ENCODE assay signal across 14 mouse cellular contexts in genomic region chr1:75185495-75185894, GRCm38 (mm10).
"Had no signal": no experiment of that assay in that cellular context is flagged by ENCODE, and none has a peak within 500 bp of the region (broad histone marks: within the 10 kb centered on the region; RNA-seq: fewer than 3 reads in every experiment).

No protein-coding gene starts in this region.

- H3K4me1 ChIP-seq: neural tube, embryonic 12.5 days had no signal

- H3K9ac ChIP-seq: limb, embryonic 13.5 days; liver, embryonic 14.5 days; neural tube, embryonic 12.5 days had no signal

- H3K9me3 ChIP-seq: limb, embryonic 13.5 days; midbrain, embryonic 12.5 days; neural tube, embryonic 12.5 days; stomach, embryonic 15.5 days had no signal

- H3K27me3 ChIP-seq: limb, embryonic 13.5 days; midbrain, embryonic 12.5 days; neural tube, embryonic 12.5 days; stomach, embryonic 15.5 days had no signal

- H3K4me2 ChIP-seq: limb, embryonic 13.5 days; midbrain, embryonic 12.5 days; neural tube, embryonic 12.5 days; stomach, embryonic 15.5 days had no signal

- DNase-seq: kidney, postnatal 14 days; left cerebral cortex, postnatal 4 days; lung, adult 18-20 months; retina, postnatal 1 day; right cerebral cortex, postnatal 4 days; spleen, adult 18-20 months; thymus, adult 2 months; thymus, postnatal 36 days had no signal

- H3K27ac ChIP-seq: limb, embryonic 13.5 days; liver, embryonic 14.5 days; midbrain, embryonic 12.5 days; neural tube, embryonic 12.5 days; stomach, embryonic 15.5 days had no signal

- H3K4me3 ChIP-seq: limb, embryonic 13.5 days; midbrain, embryonic 12.5 days; myocyte; neural tube, embryonic 12.5 days; stomach, embryonic 15.5 days had no signal
